Mouse (Mus musculus) CH12.LX (cell line): Measurements from ENCODE around the gene Slc38a3. TPM values are rescaled to one million over a fixed set of nuclear protein-coding genes. Genes with fewer than 3 reads are reported as not detected.

Experiments
- DNase-seq: peaks from one replicate; pipeline ENCODE4 v3.0.0-alpha.2; 2013; ENCODE audit errors: extremely low read depth
- H3K27ac ChIP-seq: 2 replicates; pipeline ENCODE4 v1.5.1; 2012; ENCODE audit warnings: low read depth, mild to moderate bottlenecking, control low read depth, moderate library complexity; ENCODE audit not compliant: insufficient read depth
- H3K27me3 ChIP-seq: replicated peaks from 2 replicates; pipeline ENCODE3; 2012; ENCODE audit warnings: inconsistent platforms
- H3K36me3 ChIP-seq, 2 experiments: replicated peaks in 1 of 2; 2 replicates each; pipeline versions ENCODE3 to v1.6.1; 2012; ENCODE audit warnings: inconsistent platforms in 1 of 2, low read length in 1 of 2, mild to moderate bottlenecking in 1 of 2, mixed read lengths in 1 of 2, moderate library complexity in 1 of 2; ENCODE audit not compliant: control insufficient read depth in 1 of 2, insufficient read depth in 1 of 2
- H3K4me1 ChIP-seq, 2 experiments: 2 replicates each; pipeline ENCODE4 v1.6.1; 2012; ENCODE audit warnings: inconsistent platforms in 1 of 2, moderate library complexity in 1 of 2; ENCODE audit not compliant: insufficient read depth in 2 of 2, control insufficient read depth in 1 of 2
- H3K4me2 ChIP-seq: 2 replicates; pipeline ENCODE4 v1.6.1; 2012; ENCODE audit warnings: low read depth, mild to moderate bottlenecking, control low read depth; ENCODE audit not compliant: poor library complexity, insufficient read depth, severe bottlenecking
- H3K4me3 ChIP-seq, 3 experiments: fragments of 150-350 bp in 1 of 3; sonication (generic) in 1 of 3; replicated peaks in 1 of 3; 2 replicates each; pipeline versions ENCODE3 to v1.5.1; 2011 to 2012; ENCODE audit warnings: low read depth in 2 of 3, low read length in 2 of 3, mild to moderate bottlenecking in 2 of 3, moderate library complexity in 2 of 3, control low read depth in 1 of 3, improper control_type of control experiment in 1 of 3, inconsistent platforms in 1 of 3, mixed read lengths in 1 of 3; ENCODE audit not compliant: poor library complexity in 1 of 3
- H3K79me2 ChIP-seq: replicated peaks from 2 replicates; pipeline ENCODE4 v1.6.1; 2012; ENCODE audit warnings: mild to moderate bottlenecking, moderate library complexity; ENCODE audit not compliant: control insufficient read depth, poor library complexity, insufficient read depth, severe bottlenecking; ENCODE audit errors: extremely low read depth
- H3K9ac ChIP-seq: 2 replicates; pipeline ENCODE4 v1.6.1; 2012; ENCODE audit warnings: low read depth, mild to moderate bottlenecking, control low read depth, moderate library complexity; ENCODE audit not compliant: insufficient read depth
- H3K9me3 ChIP-seq: replicated peaks from 2 replicates; pipeline ENCODE3; 2012; ENCODE audit warnings: low read length, inconsistent platforms, mixed read lengths
- BHLHE40 ChIP-seq: IDR thresholded peaks from 2 replicates; pipeline ENCODE4 v1.6.1; 2011; ENCODE audit warnings: mild to moderate bottlenecking, low read depth, low read length, improper control_type of control experiment
- CTCF ChIP-seq, 2 experiments: IDR thresholded peaks in 1 of 2; conservative IDR thresholded peaks in 1 of 2; 2 replicates each; pipeline ENCODE4 v1.5.1; 2011 to 2012; ENCODE audit warnings: low read depth in 2 of 2, low read length in 2 of 2, improper control_type of control experiment in 1 of 2, inconsistent platforms in 1 of 2, mild to moderate bottlenecking in 1 of 2, moderate library complexity in 1 of 2
- ELF1 ChIP-seq: IDR thresholded peaks from 2 replicates; pipeline ENCODE4 v1.6.1; 2014; ENCODE audit warnings: low read depth, mild to moderate bottlenecking, inconsistent platforms, low read length, improper control_type of control experiment
- ETS1 ChIP-seq: conservative IDR thresholded peaks from 2 replicates; pipeline ENCODE4 v1.6.1; 2012; ENCODE audit warnings: low read depth, mild to moderate bottlenecking, inconsistent platforms, low read length, improper control_type of control experiment, moderate library complexity
- HCFC1 ChIP-seq: IDR thresholded peaks from 2 replicates; pipeline ENCODE4 v1.6.1; 2012; ENCODE audit warnings: low read depth, mild to moderate bottlenecking, inconsistent platforms, low read length, improper control_type of control experiment
- JUND ChIP-seq: conservative IDR thresholded peaks from 2 replicates; pipeline ENCODE4 v1.6.1; 2011; ENCODE audit warnings: low read depth, low read length, improper control_type of control experiment
- MAFK ChIP-seq: IDR thresholded peaks from 2 replicates; pipeline ENCODE4 v1.6.1; 2011; ENCODE audit warnings: low read length, improper control_type of control experiment; ENCODE audit not compliant: insufficient replicate concordance
- MAX ChIP-seq: IDR thresholded peaks from 2 replicates; pipeline ENCODE4 v1.6.1; 2011; ENCODE audit warnings: low read length, improper control_type of control experiment
- MAZ ChIP-seq: IDR thresholded peaks from 2 replicates; pipeline ENCODE4 v1.6.1; 2012; ENCODE audit warnings: low read depth, mild to moderate bottlenecking, inconsistent platforms, low read length, improper control_type of control experiment, moderate library complexity
- MEF2A ChIP-seq: IDR thresholded peaks from 2 replicates; pipeline ENCODE4 v1.6.1; 2014; ENCODE audit warnings: low read depth, mild to moderate bottlenecking, inconsistent platforms, low read length, improper control_type of control experiment, borderline replicate concordance
- NELFE ChIP-seq: IDR thresholded peaks from 2 replicates; pipeline ENCODE4 v1.6.1; 2011; ENCODE audit warnings: low read depth, low read length, improper control_type of control experiment
- PAX5 ChIP-seq: IDR thresholded peaks from 2 replicates; pipeline ENCODE4 v1.6.1; 2012; ENCODE audit warnings: low read length, inconsistent platforms, mixed read lengths
- RCOR1 ChIP-seq: conservative IDR thresholded peaks from 2 replicates; pipeline ENCODE4 v1.6.1; 2012; ENCODE audit warnings: low read depth, mild to moderate bottlenecking, inconsistent platforms, low read length, improper control_type of control experiment
- SMC3 ChIP-seq: IDR thresholded peaks from 2 replicates; pipeline ENCODE4 v1.6.1; 2011; ENCODE audit warnings: low read depth, low read length, improper control_type of control experiment
- TBP ChIP-seq: conservative IDR thresholded peaks from 2 replicates; pipeline ENCODE4 v1.6.1; 2011; ENCODE audit warnings: low read depth, low read length, improper control_type of control experiment
- TCF12 ChIP-seq: IDR thresholded peaks from 2 replicates; pipeline ENCODE4 v1.6.1; 2014; ENCODE audit warnings: low read depth, mild to moderate bottlenecking, inconsistent platforms, low read length, improper control_type of control experiment
- UBTF ChIP-seq: IDR thresholded peaks from 2 replicates; pipeline ENCODE4 v1.6.1; 2012; ENCODE audit warnings: low read depth, mild to moderate bottlenecking, inconsistent platforms, low read length, improper control_type of control experiment, moderate library complexity
- USF1 ChIP-seq: IDR thresholded peaks from 2 replicates; pipeline ENCODE4 v1.6.1; 2014; ENCODE audit warnings: low read depth, mild to moderate bottlenecking, inconsistent platforms, low read length, improper control_type of control experiment
- ZC3H11A ChIP-seq: IDR thresholded peaks from 2 replicates; pipeline ENCODE4 v1.6.1; 2012; ENCODE audit warnings: low read depth, mild to moderate bottlenecking, inconsistent platforms, low read length, improper control_type of control experiment
- ZMIZ1 ChIP-seq: IDR thresholded peaks from 2 replicates; pipeline ENCODE4 v1.6.1; 2012; ENCODE audit warnings: low read depth, mild to moderate bottlenecking, inconsistent platforms, low read length, improper control_type of control experiment
- dilution Hi-C: fragments of 300-500 bp; cut with MboI; formaldehyde crosslinking; loops from 2 replicates; pipeline ENCODE4 v1.14.3; 2020; ENCODE audit warnings: low sequenced_read_pairs; ENCODE audit not compliant: extremely low pct_unique_long_range_greater_than_20kb, extremely low pct_ligation_motif_present
- in situ Hi-C: fragments of 300-500 bp; cut with MboI; formaldehyde crosslinking; loops from 3 replicates; pipeline ENCODE4 v1.14.3; 2019; ENCODE audit warnings: low sequenced_read_pairs, low pct_ligation_motif_present, low pct_unique_long_range_greater_than_20kb, mixed read lengths
- polyA plus RNA-seq: library from polyadenylated mRNA; unstranded; fragments of >175 nt; gene quantifications from 2 replicates; pipeline ENCODE4 v1.2.1, GENCODE M21; 2012; ENCODE audit warnings: low read depth; ENCODE audit not compliant: insufficient read length
- total RNA-seq, 2 experiments: library from RNA; depleted of rRNA; stranded (reverse); fragments of 300-350 nt in 1 of 2; fragments of >200 nt in 1 of 2; gene quantifications; 2 replicates each; pipeline ENCODE4 v1.2.3; 2012 to 2014

Slc38a3 gene
- total and polyA plus RNA-seq, 3 experiments, result 0.04 TPM; not detected in 2

DNA sequence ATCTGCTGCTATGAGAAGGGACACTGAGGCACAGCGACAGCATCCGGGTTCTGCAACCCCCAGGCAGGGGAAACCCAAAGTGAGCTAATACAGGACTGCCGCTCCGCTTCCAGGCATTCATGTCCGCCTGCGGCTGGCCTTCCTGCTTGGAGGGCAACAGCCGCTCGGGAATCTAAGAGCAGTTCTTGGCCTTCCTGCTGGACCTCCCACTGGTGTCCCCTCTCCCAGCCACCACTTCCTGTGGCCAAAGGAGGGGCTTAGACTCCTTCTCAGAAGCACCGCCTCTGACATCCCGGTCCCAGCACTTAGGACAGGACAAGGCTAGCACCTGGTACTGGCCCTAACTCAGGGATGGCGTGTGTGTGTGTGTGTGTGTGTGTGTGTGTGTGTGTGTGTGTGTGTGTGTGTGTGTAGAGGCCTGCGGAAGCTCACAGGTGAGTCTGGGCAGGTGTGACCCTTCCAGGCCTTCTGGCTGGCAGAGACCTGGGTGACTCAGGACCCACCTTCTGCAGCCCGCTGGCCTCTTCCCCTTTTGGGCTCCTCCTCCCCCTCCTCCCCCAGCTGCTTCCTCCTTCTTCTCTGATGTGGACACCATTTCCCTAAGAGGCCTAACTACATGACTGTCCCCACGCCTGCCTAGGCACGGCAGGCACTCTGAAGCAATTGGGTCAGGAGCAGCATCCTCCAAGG, 40.5 kb downstream of the Slc38a3 start:
- Histone ChIP-seq H3K9me3 (no peaks in the 10 kb centered on the region), H3K27ac (peak overlapping the region; percentile 88), H3K4me2 (peak overlapping the region; percentile 56), H3K9ac (peak overlapping the region; percentile 39), H3K4me1 (peaks cover 39 to 85% of the 10 kb centered on the region in 2 experiments), H3K4me3 (peak overlapping the region; percentile 48 to 59 (median 52)), H3K36me3 (peaks cover 32 to 69% of the 10 kb centered on the region in 2 experiments), H3K79me2 (peaks cover 71% of the 10 kb centered on the region), H3K27me3 (no peaks in the 10 kb centered on the region)
- dilution Hi-C loops (no loop called here), in situ Hi-C loops (no loop called here)
- TF ChIP-seq ETS1, result 0 out of 2 replicates have a peak, but pooled peaks have one; percentile 24
- peak; percentile 74 for TF ChIP-seq ELF1
- TF ChIP-seq PAX5, result no peak
- TF ChIP-seq HCFC1, result peak; percentile 13; the same call in 1 of the 2 replicates
- DNase-seq, result peak; percentile 81

DNA sequence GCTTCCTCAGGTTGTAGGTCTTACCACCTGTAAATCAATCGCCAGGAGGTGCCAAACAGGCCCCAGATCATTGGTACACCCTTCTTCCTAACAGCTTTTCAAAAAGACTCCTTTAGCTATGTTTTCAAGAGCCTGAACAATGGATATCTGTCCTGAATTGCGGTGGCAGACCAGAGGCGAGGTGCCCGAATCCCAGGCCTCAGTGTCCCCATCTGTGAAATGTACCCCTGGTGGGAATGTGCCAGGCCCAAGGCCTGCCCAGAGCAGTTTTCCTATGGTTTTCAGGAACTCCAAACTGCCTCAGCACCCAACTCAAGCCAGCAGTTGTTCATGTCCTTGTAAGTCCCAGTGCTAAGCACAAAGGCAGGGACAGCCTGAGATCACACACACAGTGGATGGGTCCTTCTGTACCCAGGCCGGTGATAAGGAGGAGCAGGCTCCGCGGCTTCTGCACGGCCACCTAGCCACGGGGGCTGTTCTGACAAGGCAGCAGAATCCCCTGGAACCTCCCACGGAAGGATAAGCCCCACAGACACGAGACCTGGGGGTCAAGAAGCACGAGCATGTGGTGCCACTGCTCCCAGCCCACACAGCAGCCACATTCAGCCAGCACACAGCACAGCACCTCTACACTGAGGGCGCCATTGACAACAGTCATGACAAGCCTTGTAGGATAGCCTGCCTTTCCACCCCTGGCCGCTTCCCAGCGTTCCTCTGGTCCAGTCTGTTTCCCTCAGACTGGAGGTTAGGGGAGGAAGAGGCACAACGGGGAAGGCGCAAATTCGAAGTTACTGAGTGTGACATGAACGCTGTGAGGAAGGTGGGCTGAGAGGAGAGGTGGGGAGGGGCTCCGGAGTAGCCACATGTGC, 41.7 kb downstream of the Slc38a3 start:
- Histone ChIP-seq H3K79me2 (peaks cover 71% of the 10 kb centered on the region), H3K9me3 (no peaks in the 10 kb centered on the region), H3K27ac (peak overlapping the region; percentile 26), H3K9ac (no peak overlapping the region; the same call in 1 of the 2 replicates), H3K36me3 (peaks cover 32 to 79% of the 10 kb centered on the region in 2 experiments), H3K4me2 (no peak overlapping the region), H3K27me3 (no peaks in the 10 kb centered on the region), H3K4me3 (no peak overlapping the region), H3K4me1 (peaks cover 38 to 85% of the 10 kb centered on the region in 2 experiments)
- dilution Hi-C loops (no loop called here), in situ Hi-C loops (no loop called here)
- TF ChIP-seq UBTF, result no peak
- no peak for TF ChIP-seq SMC3
- no peak for DNase-seq

GRCm38 (mm10) chr9:107626844-107627277, 42.5 kb downstream of the Slc38a3 start:
- in situ Hi-C loops, result no loop called here
- peaks cover 68% of the 10 kb centered on the region for H3K79me2 ChIP-seq
- H3K27me3 ChIP-seq, result no peaks in the 10 kb centered on the region
- no peaks in the 10 kb centered on the region for H3K9me3 ChIP-seq
- H3K4me3 ChIP-seq, result no peak overlapping the region
- H3K4me2 ChIP-seq, result no peak overlapping the region
- peak overlapping the region; percentile 2; the same call in 1 of the 2 replicates for H3K9ac ChIP-seq
- H3K4me1 ChIP-seq, result peaks cover 33 to 77% of the 10 kb centered on the region in 2 experiments
- dilution Hi-C loops, result no loop called here
- peaks cover 29 to 77% of the 10 kb centered on the region in 2 experiments for H3K36me3 ChIP-seq
- no peak overlapping the region for H3K27ac ChIP-seq
- peak; percentile 79 for DNase-seq
- TF ChIP-seq USF1 (no peak), TBP (no peak), RCOR1 (0 out of 2 replicates have a peak, but pooled peaks have one; percentile 38), SMC3 (peak; percentile 95), TCF12 (peak; percentile 52; the same call in 1 of the 2 replicates), BHLHE40 (peak; percentile 49; the same call in 1 of the 2 replicates), CTCF (conservative IDR thresholded peaks at IDR 0.05 in 1 of 2, IDR thresholded peaks at IDR 0.05 in 1 of 2; ENCODE audit: low read depth in 2 of 2, low read length in 2 of 2) (peak; percentile 14 to 92; a peak in 2 of 4 replicates), MAFK (no peak), ZC3H11A (peak; percentile 25; the same call in 1 of the 2 replicates), NELFE (peak; percentile 70), ZMIZ1 (no peak), ELF1 (peak; percentile 54), MEF2A (peak; percentile 67; the same call in 1 of the 2 replicates), MAZ (peak; percentile 87), UBTF (no peak), MAX (peak; percentile 33; the same call in 1 of the 2 replicates), HCFC1 (peak; percentile 45), JUND (no peak)
